ENCODE assay signal across 8 mouse cellular contexts in the genomic region with DNA sequence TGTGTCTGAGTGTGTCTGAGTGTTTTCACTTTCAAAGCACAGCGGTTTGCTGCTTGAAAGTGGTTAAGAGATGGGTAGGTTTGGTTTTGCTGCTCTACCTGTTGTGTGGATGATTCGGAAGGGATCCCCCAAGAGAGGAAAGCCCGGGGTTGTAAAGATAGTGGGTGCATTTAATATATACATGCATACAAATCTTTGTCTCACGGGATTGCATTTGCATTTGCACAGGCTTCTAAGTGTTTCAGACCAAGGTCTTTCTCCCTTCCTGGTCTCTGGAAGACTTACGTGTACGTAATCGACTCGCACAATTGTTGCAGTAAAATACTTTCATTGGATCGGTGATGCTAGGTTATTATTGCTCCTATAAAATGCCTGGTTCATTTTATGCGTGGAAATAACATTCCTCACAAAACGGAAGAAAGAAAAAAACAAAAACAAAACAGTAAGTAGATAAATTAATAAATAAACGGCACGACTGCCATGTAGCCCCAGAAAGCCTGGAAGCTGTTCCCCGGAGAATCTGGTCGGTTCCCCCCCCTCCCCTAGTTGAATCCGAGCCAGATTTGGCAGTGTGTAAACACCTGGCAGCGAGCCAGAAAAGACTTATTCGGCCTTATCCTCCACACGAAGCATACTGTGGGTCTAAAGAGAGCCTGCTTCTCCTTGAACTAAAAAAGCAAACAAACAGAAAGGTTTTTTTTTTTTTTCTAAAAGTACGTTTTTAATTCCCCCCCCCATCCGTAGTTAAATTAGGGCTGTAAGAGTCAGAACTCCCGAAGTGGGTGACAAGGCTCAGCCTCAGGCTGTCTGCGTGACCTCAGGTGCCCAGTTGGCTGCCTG. TPM values are rescaled to one million over a fixed set of nuclear protein-coding genes. Genes with fewer than 3 reads are reported as not detected.
DNase-seq lines count a peak whose midpoint lies in the region; ATAC-seq lines count a peak whose summit lies in the region.

No protein-coding gene starts in this region.

- no peak overlapping the region; the same call in 1 of the 2 replicates for H3K27ac ChIP-seq in intestine, embryonic 14.5 days (ENCODE audit: low read depth)
- H3K27ac ChIP-seq in liver, embryonic 15.5 days (replicated peaks): no peak overlapping the region

- peak overlapping the region; percentile 86 for H3K4me2 ChIP-seq in intestine, embryonic 14.5 days (ENCODE audit: low read length)
- H3K4me2 ChIP-seq in liver, embryonic 15.5 days: peak overlapping the region; percentile 62

- DNase-seq in heart, adult 11 months: peak; percentile 94
- no peak for DNase-seq in heart, adult 8-10 months (ENCODE audit: low spot score)
- peak; percentile 18 for DNase-seq in cerebellum, adult 11-12 months
- peak; percentile 67 for DNase-seq in forelimb bud, embryonic 11.5 days (ENCODE audit: low read depth, low spot score)
- peak; percentile 74 for DNase-seq in intestine, embryonic 14.5 days (ENCODE audit: low spot score)
- DNase-seq in retina, embryonic 14.5 days (ENCODE audit: low spot score): peak; percentile 57
- DNase-seq in thymus, postnatal 0 days (ENCODE audit: low spot score): no peak

- H3K9ac ChIP-seq in intestine, embryonic 14.5 days (ENCODE audit: low read length): peak overlapping the region; percentile 34
- H3K9ac ChIP-seq in liver, embryonic 15.5 days: no peak overlapping the region

- no peaks in the 10 kb centered on the region for H3K36me3 ChIP-seq in intestine, embryonic 14.5 days (ENCODE audit: control insufficient read depth, insufficient read depth, low read length)
- no peaks in the 10 kb centered on the region for H3K36me3 ChIP-seq in liver, embryonic 15.5 days (replicated peaks)

- H3K4me1 ChIP-seq in intestine, embryonic 14.5 days (replicated peaks; ENCODE audit: control insufficient read depth, insufficient read depth, low read length): peaks cover 10% of the 10 kb centered on the region; the same call in 1 of the 2 replicates
- H3K4me1 ChIP-seq in liver, embryonic 15.5 days (replicated peaks): no peaks in the 10 kb centered on the region

- H3K4me3 ChIP-seq in intestine, embryonic 14.5 days (ENCODE audit: low read depth, low read length): peak overlapping the region; percentile 43
- H3K4me3 ChIP-seq in liver, embryonic 15.5 days (replicated peaks): peak overlapping the region; percentile 39

- ATAC-seq in intestine, embryonic 14.5 days (replicated peaks; ENCODE audit: low FRiP score, low TSS enrichment, low read depth): no peak
- ATAC-seq in liver, embryonic 15.5 days (ENCODE audit: insufficient read depth): no peak

- peaks cover 32% of the 10 kb centered on the region for H3K27me3 ChIP-seq in intestine, embryonic 14.5 days (replicated peaks; ENCODE audit: control insufficient read depth, insufficient read depth, low read length)
- H3K27me3 ChIP-seq in liver, embryonic 15.5 days: peaks cover 54% of the 10 kb centered on the region

- WGBS in intestine, embryonic 14.5 days: 6% methylated on average over 23 of the region's 23 CpGs
- 11% methylated on average over 23 of the region's 23 CpGs for WGBS in liver, embryonic 15.5 days (ENCODE audit: insufficient replicate concordance)

- no peaks in the 10 kb centered on the region for H3K9me3 ChIP-seq in intestine, embryonic 14.5 days (ENCODE audit: control insufficient read depth, low read length)
- H3K9me3 ChIP-seq in liver, embryonic 15.5 days (replicated peaks): no peaks in the 10 kb centered on the region

RNA-seq across cellular contexts. Expression of gene Pappa, which starts 2.7 kb away (rescaled TPM):
- under 1 TPM; 0.34 to 0.62 (median 0.41) TPM for total RNA-seq in heart, adult 8-10 months (2022)
- polyA plus RNA-seq in intestine, embryonic 14.5 days (2014; fragmentation: Nextera tagmentation; extraction: Ambion mirVana): 0.77 and 1.0 TPM in 2 replicates
- 0.02 and 0.05 TPM in 2 replicates for polyA plus RNA-seq in liver, embryonic 15.5 days (2015; fragmentation: Nextera tagmentation; extraction: Ambion mirVana)
- polyA plus RNA-seq in thymus, postnatal 0 days (2015; fragmentation: Nextera tagmentation; extraction: Ambion mirVana): 0.15 and 0.18 TPM in 2 replicates

Comparison
In these comparisons a context has a peak if more than half of its experiments do, and no peak if none do; other contexts are left out.
1. DNase-seq: peak in heart, adult 11 months (single experiment), cerebellum, adult 11-12 months (single experiment), forelimb bud, embryonic 11.5 days (single experiment), intestine, embryonic 14.5 days (single experiment) and retina, embryonic 14.5 days (single experiment); none in heart, adult 8-10 months (single experiment) and thymus, postnatal 0 days (single experiment).